Mouse (Mus musculus) CH12.LX (cell line): Measurements from ENCODE around the gene Crkl. TPM values are rescaled to one million over a fixed set of nuclear protein-coding genes. Genes with fewer than 3 reads are reported as not detected.

Experiments used
- DNase-seq: peaks from one replicate; pipeline ENCODE4 v3.0.0-alpha.2; 2013; ENCODE audit errors: extremely low read depth
- H3K27ac ChIP-seq: 2 replicates; pipeline ENCODE4 v1.5.1; 2012; ENCODE audit warnings: low read depth, mild to moderate bottlenecking, control low read depth, moderate library complexity; ENCODE audit not compliant: insufficient read depth
- H3K27me3 ChIP-seq: replicated peaks from 2 replicates; pipeline ENCODE3; 2012; ENCODE audit warnings: inconsistent platforms
- H3K36me3 ChIP-seq, 2 experiments: replicated peaks in 1 of 2; 2 replicates each; pipeline versions ENCODE3 to v1.6.1; 2012; ENCODE audit warnings: inconsistent platforms in 1 of 2, low read length in 1 of 2, mild to moderate bottlenecking in 1 of 2, mixed read lengths in 1 of 2, moderate library complexity in 1 of 2; ENCODE audit not compliant: control insufficient read depth in 1 of 2, insufficient read depth in 1 of 2
- H3K4me1 ChIP-seq, 2 experiments: 2 replicates each; pipeline ENCODE4 v1.6.1; 2012; ENCODE audit warnings: inconsistent platforms in 1 of 2, moderate library complexity in 1 of 2; ENCODE audit not compliant: insufficient read depth in 2 of 2, control insufficient read depth in 1 of 2
- H3K4me2 ChIP-seq: 2 replicates; pipeline ENCODE4 v1.6.1; 2012; ENCODE audit warnings: low read depth, mild to moderate bottlenecking, control low read depth; ENCODE audit not compliant: poor library complexity, insufficient read depth, severe bottlenecking
- H3K4me3 ChIP-seq, 3 experiments: fragments of 150-350 bp in 1 of 3; sonication (generic) in 1 of 3; replicated peaks in 1 of 3; 2 replicates each; pipeline versions ENCODE3 to v1.5.1; 2011 to 2012; ENCODE audit warnings: low read depth in 2 of 3, low read length in 2 of 3, mild to moderate bottlenecking in 2 of 3, moderate library complexity in 2 of 3, control low read depth in 1 of 3, improper control_type of control experiment in 1 of 3, inconsistent platforms in 1 of 3, mixed read lengths in 1 of 3; ENCODE audit not compliant: poor library complexity in 1 of 3
- H3K79me2 ChIP-seq: replicated peaks from 2 replicates; pipeline ENCODE4 v1.6.1; 2012; ENCODE audit warnings: mild to moderate bottlenecking, moderate library complexity; ENCODE audit not compliant: control insufficient read depth, poor library complexity, insufficient read depth, severe bottlenecking; ENCODE audit errors: extremely low read depth
- H3K9ac ChIP-seq: 2 replicates; pipeline ENCODE4 v1.6.1; 2012; ENCODE audit warnings: low read depth, mild to moderate bottlenecking, control low read depth, moderate library complexity; ENCODE audit not compliant: insufficient read depth
- H3K9me3 ChIP-seq: replicated peaks from 2 replicates; pipeline ENCODE3; 2012; ENCODE audit warnings: low read length, inconsistent platforms, mixed read lengths
- BHLHE40 ChIP-seq: IDR thresholded peaks from 2 replicates; pipeline ENCODE4 v1.6.1; 2011; ENCODE audit warnings: mild to moderate bottlenecking, low read depth, low read length, improper control_type of control experiment
- CHD1 ChIP-seq: IDR thresholded peaks from 2 replicates; pipeline ENCODE4 v1.6.1; 2012; ENCODE audit warnings: low read depth, low read length, improper control_type of control experiment, inconsistent platforms
- CHD2 ChIP-seq: IDR thresholded peaks from 2 replicates; pipeline ENCODE4 v1.6.1; 2011; ENCODE audit warnings: low read length, improper control_type of control experiment
- CTCF ChIP-seq, 2 experiments: IDR thresholded peaks in 1 of 2; conservative IDR thresholded peaks in 1 of 2; 2 replicates each; pipeline ENCODE4 v1.5.1; 2011 to 2012; ENCODE audit warnings: low read depth in 2 of 2, low read length in 2 of 2, improper control_type of control experiment in 1 of 2, inconsistent platforms in 1 of 2, mild to moderate bottlenecking in 1 of 2, moderate library complexity in 1 of 2
- E2F4 ChIP-seq: IDR thresholded peaks from 2 replicates; pipeline ENCODE4 v1.6.1; 2011; ENCODE audit warnings: low read depth, low read length, improper control_type of control experiment; ENCODE audit not compliant: insufficient replicate concordance
- EP300 ChIP-seq: IDR thresholded peaks from 2 replicates; pipeline ENCODE4 v1.6.1; 2011; ENCODE audit warnings: low read length, improper control_type of control experiment
- ETS1 ChIP-seq: conservative IDR thresholded peaks from 2 replicates; pipeline ENCODE4 v1.6.1; 2012; ENCODE audit warnings: low read depth, mild to moderate bottlenecking, inconsistent platforms, low read length, improper control_type of control experiment, moderate library complexity
- GABPA ChIP-seq: IDR thresholded peaks from 2 replicates; pipeline ENCODE4 v1.6.1; 2012; ENCODE audit warnings: low read depth, low read length, improper control_type of control experiment, inconsistent platforms; ENCODE audit not compliant: insufficient replicate concordance
- HCFC1 ChIP-seq: IDR thresholded peaks from 2 replicates; pipeline ENCODE4 v1.6.1; 2012; ENCODE audit warnings: low read depth, mild to moderate bottlenecking, inconsistent platforms, low read length, improper control_type of control experiment
- IRF4 ChIP-seq: IDR thresholded peaks from 2 replicates; pipeline ENCODE4 v1.6.1; 2014; ENCODE audit warnings: low read depth, mild to moderate bottlenecking, inconsistent platforms, low read length, improper control_type of control experiment
- JUN ChIP-seq: IDR thresholded peaks from 2 replicates; pipeline ENCODE4 v1.6.1; 2011; ENCODE audit warnings: low read depth, mild to moderate bottlenecking, low read length, improper control_type of control experiment, moderate library complexity; ENCODE audit not compliant: insufficient read depth
- JUND ChIP-seq: conservative IDR thresholded peaks from 2 replicates; pipeline ENCODE4 v1.6.1; 2011; ENCODE audit warnings: low read depth, low read length, improper control_type of control experiment
- KAT2A ChIP-seq: IDR thresholded peaks from 2 replicates; pipeline ENCODE4 v1.6.1; 2012; ENCODE audit warnings: low read length, improper control_type of control experiment, inconsistent platforms; ENCODE audit not compliant: insufficient replicate concordance
- MAFK ChIP-seq: IDR thresholded peaks from 2 replicates; pipeline ENCODE4 v1.6.1; 2011; ENCODE audit warnings: low read length, improper control_type of control experiment; ENCODE audit not compliant: insufficient replicate concordance
- MAX ChIP-seq: IDR thresholded peaks from 2 replicates; pipeline ENCODE4 v1.6.1; 2011; ENCODE audit warnings: low read length, improper control_type of control experiment
- MAZ ChIP-seq: IDR thresholded peaks from 2 replicates; pipeline ENCODE4 v1.6.1; 2012; ENCODE audit warnings: low read depth, mild to moderate bottlenecking, inconsistent platforms, low read length, improper control_type of control experiment, moderate library complexity
- MEF2A ChIP-seq: IDR thresholded peaks from 2 replicates; pipeline ENCODE4 v1.6.1; 2014; ENCODE audit warnings: low read depth, mild to moderate bottlenecking, inconsistent platforms, low read length, improper control_type of control experiment, borderline replicate concordance
- MXI1 ChIP-seq: IDR thresholded peaks from 2 replicates; pipeline ENCODE4 v1.6.1; 2011; ENCODE audit warnings: mild to moderate bottlenecking, low read depth, low read length, improper control_type of control experiment
- MYC ChIP-seq: IDR thresholded peaks from 2 replicates; pipeline ENCODE4 v1.6.1; 2011; ENCODE audit warnings: low read depth, mild to moderate bottlenecking, improper control_type of control experiment, low read length
- NELFE ChIP-seq: IDR thresholded peaks from 2 replicates; pipeline ENCODE4 v1.6.1; 2011; ENCODE audit warnings: low read depth, low read length, improper control_type of control experiment
- NRF1 ChIP-seq: IDR thresholded peaks from 2 replicates; pipeline ENCODE4 v1.6.1; 2014; ENCODE audit warnings: low read depth, mild to moderate bottlenecking, inconsistent platforms, low read length, improper control_type of control experiment, moderate library complexity
- PAX5 ChIP-seq: IDR thresholded peaks from 2 replicates; pipeline ENCODE4 v1.6.1; 2012; ENCODE audit warnings: low read length, inconsistent platforms, mixed read lengths
- POLR2A ChIP-seq: IDR thresholded peaks from 2 replicates; pipeline ENCODE4 v1.6.1; 2011; ENCODE audit warnings: low read depth, mild to moderate bottlenecking, improper control_type of control experiment, low read length
- POLR2AphosphoS2 ChIP-seq: IDR thresholded peaks from 2 replicates; pipeline ENCODE4 v1.6.1; 2011; ENCODE audit warnings: low read depth, low read length, improper control_type of control experiment
- RAD21 ChIP-seq: IDR thresholded peaks from 2 replicates; pipeline ENCODE4 v1.6.1; 2011; ENCODE audit warnings: low read depth, mild to moderate bottlenecking, low read length, improper control_type of control experiment, moderate library complexity
- RCOR1 ChIP-seq: conservative IDR thresholded peaks from 2 replicates; pipeline ENCODE4 v1.6.1; 2012; ENCODE audit warnings: low read depth, mild to moderate bottlenecking, inconsistent platforms, low read length, improper control_type of control experiment
- SIN3A ChIP-seq: IDR thresholded peaks from 2 replicates; pipeline ENCODE4 v1.6.1; 2012; ENCODE audit warnings: low read length, improper control_type of control experiment, inconsistent platforms
- SMC3 ChIP-seq: IDR thresholded peaks from 2 replicates; pipeline ENCODE4 v1.6.1; 2011; ENCODE audit warnings: low read depth, low read length, improper control_type of control experiment
- TBP ChIP-seq: conservative IDR thresholded peaks from 2 replicates; pipeline ENCODE4 v1.6.1; 2011; ENCODE audit warnings: low read depth, low read length, improper control_type of control experiment
- TCF12 ChIP-seq: IDR thresholded peaks from 2 replicates; pipeline ENCODE4 v1.6.1; 2014; ENCODE audit warnings: low read depth, mild to moderate bottlenecking, inconsistent platforms, low read length, improper control_type of control experiment
- UBTF ChIP-seq: IDR thresholded peaks from 2 replicates; pipeline ENCODE4 v1.6.1; 2012; ENCODE audit warnings: low read depth, mild to moderate bottlenecking, inconsistent platforms, low read length, improper control_type of control experiment, moderate library complexity
- USF1 ChIP-seq: IDR thresholded peaks from 2 replicates; pipeline ENCODE4 v1.6.1; 2014; ENCODE audit warnings: low read depth, mild to moderate bottlenecking, inconsistent platforms, low read length, improper control_type of control experiment
- USF2 ChIP-seq: conservative IDR thresholded peaks from 2 replicates; pipeline ENCODE4 v1.6.1; 2011; ENCODE audit warnings: low read depth, low read length, improper control_type of control experiment
- ZC3H11A ChIP-seq: IDR thresholded peaks from 2 replicates; pipeline ENCODE4 v1.6.1; 2012; ENCODE audit warnings: low read depth, mild to moderate bottlenecking, inconsistent platforms, low read length, improper control_type of control experiment
- ZKSCAN1 ChIP-seq: IDR thresholded peaks from 2 replicates; pipeline ENCODE4 v1.6.1; 2012; ENCODE audit warnings: low read depth, inconsistent platforms, low read length, improper control_type of control experiment, borderline replicate concordance
- ZMIZ1 ChIP-seq: IDR thresholded peaks from 2 replicates; pipeline ENCODE4 v1.6.1; 2012; ENCODE audit warnings: low read depth, mild to moderate bottlenecking, inconsistent platforms, low read length, improper control_type of control experiment
- ZNF384 ChIP-seq: IDR thresholded peaks from 2 replicates; pipeline ENCODE4 v1.6.1; 2012; ENCODE audit warnings: low read depth, low read length, improper control_type of control experiment, inconsistent platforms
- dilution Hi-C: fragments of 300-500 bp; cut with MboI; formaldehyde crosslinking; loops from 2 replicates; pipeline ENCODE4 v1.14.3; 2020; ENCODE audit warnings: low sequenced_read_pairs; ENCODE audit not compliant: extremely low pct_unique_long_range_greater_than_20kb, extremely low pct_ligation_motif_present
- in situ Hi-C: fragments of 300-500 bp; cut with MboI; formaldehyde crosslinking; loops from 3 replicates; pipeline ENCODE4 v1.14.3; 2019; ENCODE audit warnings: low sequenced_read_pairs, low pct_ligation_motif_present, low pct_unique_long_range_greater_than_20kb, mixed read lengths
- polyA plus RNA-seq: library from polyadenylated mRNA; unstranded; fragments of >175 nt; gene quantifications from 2 replicates; pipeline ENCODE4 v1.2.1, GENCODE M21; 2012; ENCODE audit warnings: low read depth; ENCODE audit not compliant: insufficient read length
- total RNA-seq, 2 experiments: library from RNA; depleted of rRNA; stranded (reverse); fragments of 300-350 nt in 1 of 2; fragments of >200 nt in 1 of 2; gene quantifications; 2 replicates each; pipeline ENCODE4 v1.2.3; 2012 to 2014

Crkl gene
- total RNA-seq (2012; rRNA removed) (21.6 and 23.5 TPM in 2 replicates), total RNA-seq (2014; rRNA removed) (14.5 and 16.9 TPM in 2 replicates), polyA plus RNA-seq (27.3 and 35.6 TPM in 2 replicates)

DNA sequence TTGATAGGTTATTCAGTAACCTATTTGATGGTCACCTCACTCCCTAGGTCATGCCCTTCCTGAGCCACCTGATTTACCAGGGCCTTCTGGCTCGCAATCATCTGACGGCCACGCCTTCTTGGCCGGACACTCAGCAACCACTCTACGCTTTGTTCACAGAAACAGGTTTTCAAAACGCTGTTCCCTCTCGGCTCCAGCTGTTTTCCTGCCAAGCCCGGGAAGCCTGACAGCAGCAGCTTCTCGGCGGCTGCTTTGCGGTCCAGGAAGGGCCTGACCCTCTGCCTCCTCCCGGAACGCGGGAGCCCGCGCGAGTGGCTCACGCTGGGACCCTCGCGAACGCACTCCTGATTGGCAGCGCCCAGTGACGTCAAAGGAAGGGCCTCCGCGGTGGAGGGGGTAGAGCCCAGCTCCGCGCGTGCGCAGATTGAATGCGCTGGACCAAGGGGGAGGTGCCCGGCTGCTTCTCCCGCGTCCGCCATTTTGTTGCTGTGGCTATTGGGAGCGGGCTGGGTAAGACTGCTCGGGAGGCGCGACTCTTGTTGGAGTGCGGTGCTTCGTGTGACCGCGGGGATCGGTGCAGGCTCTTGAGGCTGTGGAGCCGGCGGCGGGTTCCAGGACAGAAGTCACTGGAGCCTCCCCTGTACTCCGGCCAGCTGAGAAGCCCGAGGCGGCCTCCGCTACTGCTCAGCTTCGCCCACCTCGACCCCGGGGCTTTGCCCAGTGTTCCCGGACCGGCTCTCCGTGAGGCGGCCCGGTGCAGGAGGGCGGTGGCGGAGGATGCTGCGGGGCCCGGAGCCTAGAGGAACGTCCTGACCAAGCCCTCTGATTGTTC, at the start of gene Crkl:
Gene Crkl, plus strand, starts transcription at position 447 of the 832 bp plus-strand sequence.
- peak; percentile 99 for DNase-seq
- Histone ChIP-seq H3K4me1 (peaks cover 7 to 30% of the 10 kb centered on the region in 2 experiments; a peak in 3 of 4 replicates), H3K36me3 (peaks cover 8 to 20% of the 10 kb centered on the region in 2 experiments), H3K27me3 (no peaks in the 10 kb centered on the region), H3K79me2 (peaks cover 36% of the 10 kb centered on the region), H3K9me3 (peaks cover under 1% of the 10 kb centered on the region), H3K4me2 (peak within 1 kb of the TSS; percentile 80), H3K9ac (peak within 1 kb of the TSS; percentile 84), H3K4me3 (peak within 1 kb of the TSS; percentile 82 to 98 (median 85)), H3K27ac (peak within 1 kb of the TSS; percentile 38; the same call in 1 of the 2 replicates)
- dilution Hi-C loops (no loop called here), in situ Hi-C loops (no loop called here)
- TF ChIP-seq CHD2 (peak; percentile 90), CTCF (conservative IDR thresholded peaks at IDR 0.05 in 1 of 2, IDR thresholded peaks at IDR 0.05 in 1 of 2; ENCODE audit: low read depth in 2 of 2, low read length in 2 of 2) (no peak), ZMIZ1 (peak; percentile 93), BHLHE40 (peak; percentile 58), MXI1 (peak; percentile 96), GABPA (no peak; the same call in 1 of the 2 replicates), ZNF384 (no peak), TBP (peak; percentile 64), UBTF (no peak; the same call in 1 of the 2 replicates), MYC (peak; percentile 84; the same call in 1 of the 2 replicates), RAD21 (no peak), MAZ (peak; percentile 99), USF1 (no peak), ETS1 (peak; percentile 40), IRF4 (peak; percentile 63; the same call in 1 of the 2 replicates), E2F4 (no peak; the same call in 1 of the 2 replicates), USF2 (no peak), POLR2AphosphoS2 (peak; percentile 95), KAT2A (peak; percentile 77; the same call in 1 of the 2 replicates), MEF2A (peak; percentile 55; the same call in 1 of the 2 replicates), ZC3H11A (no peak), CHD1 (peak; percentile 45; the same call in 1 of the 2 replicates), SMC3 (no peak), NRF1 (peak; percentile 96), EP300 (no peak), RCOR1 (peak; percentile 74; the same call in 1 of the 2 replicates), MAX (peak; percentile 92), ZKSCAN1 (no peak), HCFC1 (peak; percentile 79), NELFE (peak; percentile 99), TCF12 (peak; percentile 91; the same call in 1 of the 2 replicates), PAX5 (no peak), SIN3A (peak; percentile 98), JUND (no peak), MAFK (no peak), JUN (no peak), POLR2A (peak; percentile 99)
